Mouse (Mus musculus) forebrain, embryonic 14.5 days (tissue): Measurements from ENCODE around the gene Arl15. TPM values are rescaled to one million over a fixed set of nuclear protein-coding genes. Genes with fewer than 3 reads are reported as not detected.

Experiments used
- ATAC-seq: fragments of 200-750 bp; cut with Nextera tagmentation; 2 replicates; pipeline ENCODE4 v1.8.0; 2017; ENCODE audit warnings: mild to moderate bottlenecking, moderate library complexity
- DNase-seq: peaks from one replicate; pipeline ENCODE4 v3.0.0-alpha.2; 2015; ENCODE audit warnings: low spot score
- H3K27ac ChIP-seq: fragments of 300-500 bp; sonication (generic); 2 replicates; pipeline ENCODE4 v1.5.1; 2014; ENCODE audit warnings: low read depth, mild to moderate bottlenecking, control low read depth, low read length, moderate library complexity
- H3K27me3 ChIP-seq: fragments of 300-500 bp; sonication (generic); replicated peaks from 2 replicates; pipeline ENCODE4 v1.6.1; 2014; ENCODE audit warnings: low read length, control low read depth, mixed read lengths; ENCODE audit not compliant: control insufficient read depth, insufficient read depth
- H3K36me3 ChIP-seq: fragments of 300-500 bp; sonication (generic); 2 replicates; pipeline ENCODE4 v1.6.1; 2014; ENCODE audit warnings: low read length, control low read depth; ENCODE audit not compliant: control insufficient read depth, insufficient read depth
- H3K4me1 ChIP-seq: fragments of 300-500 bp; sonication (generic); 2 replicates; pipeline ENCODE4 v1.6.1; 2014; ENCODE audit warnings: antibody characterized with exemption, low read length, control low read depth; ENCODE audit not compliant: control insufficient read depth, insufficient read depth
- H3K4me2 ChIP-seq: fragments of 300-500 bp; sonication (generic); 2 replicates; pipeline ENCODE4 v1.6.1; 2014; ENCODE audit warnings: mild to moderate bottlenecking, control low read depth, low read length
- H3K4me3 ChIP-seq: fragments of 300-500 bp; sonication (generic); 2 replicates; pipeline ENCODE4 v1.5.1; 2014; ENCODE audit warnings: low read depth, low read length, control low read depth
- H3K9ac ChIP-seq: fragments of 300-500 bp; sonication (generic); 2 replicates; pipeline ENCODE4 v1.6.1; 2014; ENCODE audit warnings: mild to moderate bottlenecking, low read length, control low read depth, moderate library complexity
- H3K9me3 ChIP-seq: fragments of 300-500 bp; sonication (generic); replicated peaks from 2 replicates; pipeline ENCODE4 v1.6.1; 2016; ENCODE audit warnings: low read length, control low read depth, mixed read lengths; ENCODE audit not compliant: control insufficient read depth
- WGBS: fragments of 180-500 bp; shearing (Covaris S2); extraction: QIAGEN DNeasy Blood & Tissue Kit; methylation state at CpG from one replicate; pipeline ENCODE4 v1.1.7; 2014; 5-methylcytosine and 5-hydroxymethylcytosine counted together
- polyA plus RNA-seq: library from polyadenylated mRNA; unstranded; fragments of >200 nt; fragmentation: Nextera tagmentation; extraction: Ambion mirVana; gene quantifications from 2 replicates; pipeline ENCODE4 v1.2.1, GENCODE M21; 2014

The Arl15 gene
- polyA plus RNA-seq, 1 experiment from 2014 or later, result 18.7 TPM

DNA sequence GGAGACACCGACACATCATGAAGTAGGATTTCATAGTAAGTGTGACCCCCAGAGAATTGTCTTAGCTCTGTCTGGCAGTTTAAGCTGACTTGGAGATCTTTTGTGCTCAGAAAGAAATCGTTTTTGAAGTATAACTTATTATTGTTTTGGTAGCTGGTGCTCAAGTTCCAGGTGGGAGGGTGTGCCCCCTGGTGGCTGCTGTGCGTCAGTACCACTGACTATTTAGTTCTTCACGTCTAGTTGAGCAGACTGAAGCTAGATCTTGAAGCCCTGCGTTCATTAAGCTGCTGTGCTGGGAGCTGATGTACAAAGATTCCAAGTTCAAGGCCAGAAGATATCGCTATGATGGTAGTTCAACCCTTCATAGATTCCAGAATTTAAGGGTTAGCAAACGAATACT lies 71.5 kb downstream of the Arl15 start:
- no peaks in the 10 kb centered on the region for H3K27me3 ChIP-seq

DNA sequence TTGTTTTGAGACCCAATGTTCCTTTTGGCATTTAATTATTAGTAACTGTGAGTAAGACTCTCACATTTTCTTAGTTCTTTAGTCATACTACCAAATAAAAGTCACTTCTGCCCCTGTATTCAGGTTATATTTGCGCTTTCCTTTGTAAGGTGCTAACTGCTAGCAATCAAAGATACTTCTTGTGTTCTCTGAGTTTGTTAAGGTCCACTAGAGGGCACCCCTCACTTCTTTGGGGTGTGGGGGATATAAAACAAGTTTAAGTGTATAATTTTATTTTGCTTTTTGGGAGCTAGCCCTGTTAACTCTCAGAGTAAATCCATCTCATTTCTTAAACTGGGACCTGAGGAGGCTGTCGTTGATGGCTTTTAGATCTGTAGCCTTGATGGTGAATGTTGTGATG lies 73.4 kb downstream of the Arl15 start:
- WGBS, result 98% methylated on average over 2 of the region's 2 CpGs
- Histone ChIP-seq H3K4me2 (no peak overlapping the region), H3K27me3 (no peaks in the 10 kb centered on the region), H3K4me3 (no peak overlapping the region), H3K27ac (no peak overlapping the region), H3K9me3 (no peaks in the 10 kb centered on the region), H3K9ac (no peak overlapping the region), H3K4me1 (peaks cover 3% of the 10 kb centered on the region; the same call in 1 of the 2 replicates), H3K36me3 (no peaks in the 10 kb centered on the region)
- ATAC-seq (no peak), DNase-seq (no peak)

More for the DNA sequence above, 71.5 kb downstream of the Arl15 start:
- Histone ChIP-seq H3K4me2 (no peak overlapping the region), H3K27ac (no peak overlapping the region), H3K9ac (no peak overlapping the region), H3K36me3 (no peaks in the 10 kb centered on the region), H3K4me3 (no peak overlapping the region), H3K4me1 (peaks cover 4% of the 10 kb centered on the region; the same call in 1 of the 2 replicates), H3K9me3 (no peaks in the 10 kb centered on the region)
- 37% methylated on average over 7 of the region's 7 CpGs for WGBS
- ATAC-seq, result no peak
- peak; percentile 78 for DNase-seq

DNA sequence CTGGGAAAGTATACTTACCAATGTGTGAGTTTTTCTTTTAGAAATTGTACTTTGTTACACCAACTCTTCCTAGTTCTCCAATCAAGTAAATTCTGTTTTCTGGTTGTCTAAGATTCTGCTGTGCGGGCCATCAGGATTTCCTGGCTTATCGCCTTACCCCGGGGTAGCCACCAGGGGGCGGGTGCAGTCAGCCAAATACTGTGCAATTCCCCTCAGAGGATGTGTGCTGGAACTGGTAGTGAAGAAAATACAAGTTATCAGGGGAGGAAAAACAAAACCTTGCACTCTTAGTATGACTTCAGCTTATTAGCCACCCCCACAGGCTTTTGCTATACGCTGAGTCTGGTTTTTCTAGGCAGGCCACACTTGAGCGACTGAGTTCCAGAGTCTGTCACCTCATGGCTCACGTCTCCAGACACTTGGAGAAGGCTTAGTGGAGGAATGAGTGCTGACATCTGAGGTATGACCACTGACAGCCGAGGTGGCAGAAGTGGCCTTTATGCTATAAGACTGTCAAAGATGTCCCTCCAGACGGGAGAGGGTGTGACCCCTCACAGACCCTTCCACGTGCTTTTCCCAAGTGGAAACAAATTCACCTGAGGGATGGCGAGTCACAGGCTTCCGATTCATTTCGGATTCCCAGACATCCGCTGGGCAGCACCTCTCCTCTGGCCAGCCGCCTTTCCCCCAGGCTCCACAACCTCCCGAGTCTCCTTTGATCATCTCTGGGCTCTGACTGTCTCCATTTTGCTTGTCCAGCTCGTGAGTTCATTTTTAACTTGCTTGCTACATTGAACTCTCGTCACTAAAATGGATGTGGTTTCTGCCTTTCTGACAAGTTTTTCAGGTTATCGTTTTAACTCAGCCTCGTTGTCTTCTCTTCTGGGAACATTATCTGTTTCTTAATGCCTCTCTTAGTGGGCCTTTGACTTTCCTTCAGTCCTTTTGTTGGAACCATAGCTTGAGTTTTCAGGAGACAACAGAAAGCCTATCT lies 75.2 kb downstream of the Arl15 start:
- H3K36me3 ChIP-seq, result no peaks in the 10 kb centered on the region
- WGBS, result 69% methylated on average over 20 of the region's 20 CpGs
- no peak overlapping the region for H3K9ac ChIP-seq
- peaks cover 3% of the 10 kb centered on the region; the same call in 1 of the 2 replicates for H3K4me1 ChIP-seq
- no peak overlapping the region for H3K4me2 ChIP-seq
- no peaks in the 10 kb centered on the region for H3K27me3 ChIP-seq
- H3K4me3 ChIP-seq, result no peak overlapping the region
- no peaks in the 10 kb centered on the region for H3K9me3 ChIP-seq
- H3K27ac ChIP-seq, result no peak overlapping the region
- ATAC-seq (peak; percentile 63), DNase-seq (peak; percentile 68)

DNA sequence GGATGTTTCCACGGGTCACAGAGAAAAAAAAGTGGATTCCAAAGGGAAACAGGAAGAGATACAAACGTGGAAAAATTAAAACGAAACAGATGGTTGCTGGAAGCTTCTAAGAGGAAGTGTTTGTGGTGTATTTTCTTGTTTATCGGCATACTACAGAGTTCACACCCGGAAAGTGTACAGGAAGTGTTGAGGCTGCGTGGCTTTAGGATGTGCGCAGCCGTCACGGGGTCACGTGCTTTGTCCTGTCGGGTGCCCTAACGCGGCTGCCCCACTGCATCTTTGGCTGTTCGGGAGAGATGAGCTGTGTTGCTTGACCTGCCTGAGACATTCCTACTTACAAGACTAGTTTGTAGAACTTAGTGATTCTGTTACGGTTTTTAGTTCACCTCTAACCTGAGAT lies 76.1 kb downstream of the Arl15 start:
- Histone ChIP-seq H3K4me1 (peaks cover 3% of the 10 kb centered on the region; the same call in 1 of the 2 replicates), H3K36me3 (no peaks in the 10 kb centered on the region), H3K9ac (no peak overlapping the region), H3K27me3 (no peaks in the 10 kb centered on the region), H3K4me2 (no peak overlapping the region), H3K9me3 (no peaks in the 10 kb centered on the region), H3K4me3 (no peak overlapping the region), H3K27ac (no peak overlapping the region)
- no peak for DNase-seq
- no peak for ATAC-seq
- 87% methylated on average over 15 of the region's 15 CpGs for WGBS

DNA sequence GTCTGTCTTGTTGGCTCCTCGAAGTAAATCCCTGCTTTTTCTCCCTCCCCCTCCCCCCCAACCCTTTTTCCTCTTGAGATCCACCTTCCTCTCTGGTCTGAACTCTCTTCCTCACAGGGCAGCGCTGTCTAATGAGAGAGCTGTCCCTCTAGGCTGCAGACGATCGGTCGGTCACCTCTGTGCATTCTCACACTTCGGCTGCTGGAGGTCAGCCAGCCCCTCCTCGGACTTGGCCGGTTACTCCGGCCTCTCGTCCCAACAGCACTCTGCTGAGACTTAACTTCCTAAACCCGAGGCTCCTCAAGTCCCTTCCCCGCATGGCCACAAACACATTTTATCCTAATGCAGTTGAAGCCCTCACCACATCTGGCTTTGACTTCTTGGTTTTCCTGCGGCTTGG lies 77.5 kb downstream of the Arl15 start:
- Histone ChIP-seq H3K4me2 (no peak overlapping the region), H3K36me3 (no peaks in the 10 kb centered on the region), H3K27me3 (no peaks in the 10 kb centered on the region), H3K9ac (no peak overlapping the region), H3K4me3 (no peak overlapping the region), H3K9me3 (no peaks in the 10 kb centered on the region), H3K4me1 (peaks cover 3% of the 10 kb centered on the region; the same call in 1 of the 2 replicates), H3K27ac (no peak overlapping the region)
- no peak for ATAC-seq
- WGBS, result 65% methylated on average over 13 of the region's 13 CpGs
- no peak for DNase-seq

DNA sequence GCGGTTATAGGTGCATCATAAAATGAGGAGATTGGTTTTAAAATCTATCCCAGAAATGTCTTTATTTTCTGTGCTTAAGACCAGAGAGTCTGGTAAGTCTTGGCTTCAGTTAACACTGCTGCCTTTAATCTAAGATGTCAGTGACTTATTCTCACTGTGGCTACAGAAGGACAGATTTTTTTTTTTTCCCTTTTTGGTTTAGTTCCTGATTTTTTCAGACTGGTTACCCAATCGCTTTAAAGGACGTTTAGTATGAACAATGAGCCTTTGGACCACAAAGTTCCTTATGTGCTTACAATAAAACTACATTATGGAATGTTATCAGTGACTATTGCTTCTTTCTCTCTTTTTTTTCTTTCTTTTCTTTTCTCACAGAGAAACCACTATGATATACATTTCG lies 81.4 kb downstream of the Arl15 start:
- DNase-seq (no peak), ATAC-seq (no peak)
- H3K9me3 ChIP-seq, result no peaks in the 10 kb centered on the region
- no peaks in the 10 kb centered on the region for H3K36me3 ChIP-seq
- no peak overlapping the region for H3K4me3 ChIP-seq
- H3K9ac ChIP-seq, result no peak overlapping the region
- H3K27me3 ChIP-seq, result no peaks in the 10 kb centered on the region
- WGBS, result 49% methylated on average over 4 of the region's 4 CpGs
- H3K4me2 ChIP-seq, result no peak overlapping the region
- no peak overlapping the region for H3K27ac ChIP-seq
- H3K4me1 ChIP-seq, result peaks cover 18% of the 10 kb centered on the region

DNA sequence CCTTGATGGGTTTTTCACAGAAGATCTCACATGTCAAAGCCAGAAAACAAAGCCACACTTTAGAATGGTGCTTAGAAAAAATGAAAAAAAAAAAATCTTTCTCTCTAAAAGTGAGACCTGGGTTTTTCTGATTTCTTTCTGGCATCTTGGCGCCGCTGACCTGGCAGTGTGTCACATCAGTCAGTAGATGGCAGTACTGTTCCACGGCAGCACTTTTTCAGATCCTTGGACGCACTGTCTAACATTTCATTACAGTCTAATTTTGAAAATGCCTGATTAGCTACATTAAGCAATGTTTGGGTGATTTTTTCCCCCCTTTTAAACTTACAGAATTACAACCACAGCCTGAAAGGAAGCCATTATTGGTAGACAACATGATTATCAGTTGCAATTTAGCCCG lies 83.1 kb downstream of the Arl15 start:
- DNase-seq (peak; percentile 90), ATAC-seq (peak; percentile 60)
- H3K9ac ChIP-seq, result no peak overlapping the region
- no peaks in the 10 kb centered on the region for H3K36me3 ChIP-seq
- no peak overlapping the region for H3K27ac ChIP-seq
- 2% methylated on average over 5 of the region's 5 CpGs for WGBS
- no peak overlapping the region for H3K4me2 ChIP-seq
- peaks cover 25% of the 10 kb centered on the region for H3K4me1 ChIP-seq
- H3K27me3 ChIP-seq, result no peaks in the 10 kb centered on the region
- H3K4me3 ChIP-seq, result no peak overlapping the region
- H3K9me3 ChIP-seq, result no peaks in the 10 kb centered on the region

DNA sequence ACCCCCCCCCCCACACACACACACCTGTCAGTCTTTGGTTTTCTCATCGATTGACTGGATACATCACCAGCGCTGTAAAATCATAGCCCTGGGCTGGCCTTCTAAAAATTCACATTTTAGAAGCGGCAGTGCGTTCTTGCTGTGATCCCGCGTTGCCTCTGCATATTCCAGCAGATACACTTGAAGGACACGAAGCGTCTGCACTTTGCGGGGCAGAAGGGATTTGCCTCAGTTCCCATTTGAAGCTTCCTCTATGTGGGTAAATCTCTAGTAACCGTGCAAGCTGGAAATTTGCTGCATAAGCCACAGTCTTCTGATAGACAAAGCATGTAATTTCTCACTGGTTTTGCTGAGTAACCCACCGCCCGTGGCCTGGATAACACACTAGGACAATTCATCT lies 84.3 kb downstream of the Arl15 start:
- Histone ChIP-seq H3K4me2 (no peak overlapping the region), H3K4me3 (no peak overlapping the region), H3K9ac (no peak overlapping the region), H3K4me1 (peaks cover 25% of the 10 kb centered on the region), H3K27me3 (no peaks in the 10 kb centered on the region), H3K27ac (no peak overlapping the region), H3K9me3 (no peaks in the 10 kb centered on the region), H3K36me3 (no peaks in the 10 kb centered on the region)
- DNase-seq (no peak), ATAC-seq (no peak)
- WGBS, result 67% methylated on average over 12 of the region's 12 CpGs
